Mouse (Mus musculus) megakaryocyte, embryonic 14.5 days (primary cell): ENCODE data around the gene Unc13d.

Experiments
- FLI1 ChIP-seq: IDR thresholded peaks from 2 replicates; pipeline ENCODE4 v1.6.1; 2012; ENCODE audit warnings: low read length, inconsistent platforms, mixed read lengths
- GATA1 ChIP-seq: IDR thresholded peaks from 3 replicates; pipeline ENCODE4 v1.6.1; 2012; ENCODE audit warnings: mixed read lengths, low read length, inconsistent platforms, borderline replicate concordance

- TF ChIP-seq FLI1 (no peak), GATA1 (no peak)
Measured at GRCm38 (mm10) chr11:116053510-116054229, 24.1 kb downstream of the Unc13d start.
